Mouse (Mus musculus): Measurements from ENCODE around the gene Slc7a1. TPM values are rescaled to one million over a fixed set of nuclear protein-coding genes. Genes with fewer than 3 reads are reported as not detected.

Slc7a1 gene
- total and polyA plus RNA-seq, 3 experiments, result 64.1 to 133 (median 80.9) TPM

- TF ChIP-seq BHLHE40 (IDR thresholded peaks at IDR 0.05; ENCODE audit: borderline replicate concordance, low read depth, low read length) (no peak), NELFE (IDR thresholded peaks at IDR 0.05; ENCODE audit: low read depth, low read length) (no peak), CHD1 (IDR thresholded peaks at IDR 0.05; ENCODE audit: low read depth, low read length) (no peak), RAD21 (IDR thresholded peaks at IDR 0.05; ENCODE audit: low read depth, low read length) (peak; percentile 46), RCOR1 (IDR thresholded peaks at IDR 0.05; ENCODE audit: low read depth, low read length) (no peak), SMC3 (IDR thresholded peaks at IDR 0.05; ENCODE audit: low read depth, low read length) (peak; percentile 65), POLR2AphosphoS5 (IDR thresholded peaks at IDR 0.05; ENCODE audit: borderline replicate concordance, low read depth, low read length) (no peak), POLR2A (IDR thresholded peaks at IDR 0.05; ENCODE audit: control insufficient read depth in 1 of 2, insufficient read depth in 1 of 2, low read depth in 1 of 2, low read length in 2 of 2, poor library complexity in 1 of 2) (no peak; a peak in 1 of 4 replicates), ELF1 (IDR thresholded peaks at IDR 0.05; ENCODE audit: low read depth, low read length) (no peak), USF1 (IDR thresholded peaks at IDR 0.05; ENCODE audit: low read depth, low read length) (no peak; the same call in 1 of the 2 replicates), UBTF (IDR thresholded peaks at IDR 0.05; ENCODE audit: borderline replicate concordance, insufficient read depth, low read depth, low read length) (no peak), MAFK (IDR thresholded peaks at IDR 0.05; ENCODE audit: borderline replicate concordance, low read depth, low read length) (no peak), HCFC1 (IDR thresholded peaks at IDR 0.05; ENCODE audit: low read depth, low read length) (no peak), ZNF384 (IDR thresholded peaks at IDR 0.05; ENCODE audit: low read depth, low read length) (no peak)
Observed at GRCm38 (mm10) chr5:148370624-148371023, 29.1 kb downstream of the Slc7a1 start (continued).

- no peaks in the 10 kb centered on the region for H3K27me3 ChIP-seq (ENCODE audit: control insufficient read depth in 1 of 2, insufficient read depth in 2 of 2, low read length in 2 of 2)
- peaks cover 2 to 44% of the 10 kb centered on the region in 2 experiments; a peak in 2 of 4 replicates for H3K36me3 ChIP-seq (ENCODE audit: control insufficient read depth in 1 of 2, insufficient read depth in 2 of 2, low read length in 2 of 2)
- H3K9me3 ChIP-seq (replicated peaks; ENCODE audit: insufficient read depth, low read length), result no peaks in the 10 kb centered on the region
- H3K4me1 ChIP-seq (ENCODE audit: control insufficient read depth in 1 of 2, insufficient read depth in 2 of 2, low read length in 2 of 2), result peaks cover 0 to 6% of the 10 kb centered on the region in 2 experiments; a peak in 1 of 4 replicates
- no peak overlapping the region for H3K4me3 ChIP-seq (ENCODE audit: control insufficient read depth in 1 of 2, insufficient read depth in 1 of 2, low read depth in 2 of 2, low read length in 2 of 2)
- no peak overlapping the region for H3K27ac ChIP-seq (ENCODE audit: control insufficient read depth, low read depth, low read length)
- TF ChIP-seq ZC3H11A (IDR thresholded peaks at IDR 0.05; ENCODE audit: low read depth, low read length), result no peak
- no peak for TF ChIP-seq MXI1 (IDR thresholded peaks at IDR 0.05; ENCODE audit: low read depth, low read length)
- TF ChIP-seq NRF1 (IDR thresholded peaks at IDR 0.05; ENCODE audit: insufficient read depth, low read depth, low read length, poor library complexity, severe bottlenecking), result no peak
- no peak for TF ChIP-seq CHD1 (IDR thresholded peaks at IDR 0.05; ENCODE audit: low read depth, low read length)
- TF ChIP-seq CTCF (IDR thresholded peaks at IDR 0.05 in 2 of 3, conservative IDR thresholded peaks at IDR 0.05 in 1 of 3; ENCODE audit: control insufficient read depth in 1 of 3, insufficient read depth in 1 of 3, low read depth in 2 of 3, low read length in 3 of 3, poor library complexity in 1 of 3, severe bottlenecking in 1 of 3), result peak; percentile 54 to 80 (median 62)
- TF ChIP-seq SMC3 (IDR thresholded peaks at IDR 0.05; ENCODE audit: low read depth, low read length), result peak; percentile 20; the same call in 1 of the 2 replicates
- TF ChIP-seq MEF2A (IDR thresholded peaks at IDR 0.05; ENCODE audit: extremely low read depth, insufficient replicate concordance, low read depth, low read length, poor library complexity, severe bottlenecking), result no peak
- 0 out of 2 replicates have a peak, but pooled peaks have one; percentile 42 for TF ChIP-seq MYC (IDR thresholded peaks at IDR 0.05; ENCODE audit: low read depth, low read length)
- TF ChIP-seq EP300 (IDR thresholded peaks at IDR 0.05; ENCODE audit: low read depth in 1 of 2, low read length in 2 of 2), result no peak
- TF ChIP-seq E2F4 (IDR thresholded peaks at IDR 0.05; ENCODE audit: borderline replicate concordance, low read depth, low read length), result no peak
- TF ChIP-seq TBP (IDR thresholded peaks at IDR 0.05; ENCODE audit: low read depth, low read length), result no peak
- TF ChIP-seq POLR2A (IDR thresholded peaks at IDR 0.05; ENCODE audit: control insufficient read depth in 1 of 2, insufficient read depth in 1 of 2, low read depth in 1 of 2, low read length in 2 of 2, poor library complexity in 1 of 2), result 0 out of 4 replicates have a peak, but pooled peaks of 1 of the 2 experiments have one; percentile 4
- no peak for TF ChIP-seq MYB (IDR thresholded peaks at IDR 0.05; ENCODE audit: low read depth, low read length)
- no peak for TF ChIP-seq GABPA (IDR thresholded peaks at IDR 0.05; ENCODE audit: low read depth, low read length)
- TF ChIP-seq JUND (IDR thresholded peaks at IDR 0.05; ENCODE audit: low read depth, low read length), result no peak
- TF ChIP-seq BHLHE40 (IDR thresholded peaks at IDR 0.05; ENCODE audit: borderline replicate concordance, low read depth, low read length), result no peak
- peaks cover 69% of the 10 kb centered on the region for H3K79me2 ChIP-seq (ENCODE audit: control insufficient read depth, insufficient read depth, low read length, poor library complexity)
- peak; percentile 71 for DNase-seq (ENCODE audit: low read depth, low spot score)
- H3K9ac ChIP-seq (ENCODE audit: control insufficient read depth, low read depth, low read length, poor library complexity, severe bottlenecking), result no peak overlapping the region
Observed at GRCm38 (mm10) chr5:148369178-148369577, 30.5 kb downstream of the Slc7a1 start.

All from MEL (cell line).